Mouse (Mus musculus): ENCODE data around the gene Snrnp25.
A peak's percentile ranks its signal among the peaks of the same experiment; 100 is the strongest.
"Not testable (repeated sequence)": the region's sequence is repeated elsewhere in the genome, so short reads cannot be mapped to it uniquely, and the experiment has no call there.

The Snrnp25 gene

DNA sequence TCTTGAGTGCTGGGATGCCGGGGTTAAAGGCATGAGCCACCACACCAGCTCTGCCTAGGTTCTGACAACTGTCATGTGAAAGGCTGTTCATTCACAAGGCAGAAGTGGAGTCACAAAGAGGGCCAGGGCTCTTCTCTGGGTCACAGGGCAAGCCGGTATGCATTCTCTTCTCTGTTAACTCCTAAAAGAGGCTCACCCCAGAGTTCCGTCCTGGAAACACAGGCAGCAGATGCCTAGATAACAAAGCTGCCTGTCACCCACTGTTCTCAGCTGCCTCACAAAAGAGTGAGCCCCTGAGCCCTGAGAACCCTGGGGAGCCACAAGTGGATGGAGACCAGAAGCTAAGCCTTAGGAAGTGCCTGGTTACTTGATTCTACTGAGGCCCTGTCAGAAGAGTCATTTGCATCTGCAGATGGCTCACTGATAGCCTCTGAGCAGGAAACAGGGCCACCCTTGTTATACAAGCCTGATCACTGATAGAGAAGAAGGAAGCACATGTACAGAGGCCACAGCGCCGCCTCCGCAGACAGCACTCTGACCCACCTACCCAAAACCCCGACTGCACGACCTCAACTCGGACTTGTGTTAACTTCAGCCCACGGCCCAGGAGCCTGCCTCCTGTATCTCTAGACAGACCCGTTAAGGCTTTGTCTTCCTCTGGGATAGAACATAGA, 9.2 kb upstream of the Snrnp25 start:
- no peak for DNase-seq

GRCm38 (mm10) chr11:32196727-32197126, 8.5 kb upstream of the Snrnp25 start:
- DNase-seq: no peak

DNA sequence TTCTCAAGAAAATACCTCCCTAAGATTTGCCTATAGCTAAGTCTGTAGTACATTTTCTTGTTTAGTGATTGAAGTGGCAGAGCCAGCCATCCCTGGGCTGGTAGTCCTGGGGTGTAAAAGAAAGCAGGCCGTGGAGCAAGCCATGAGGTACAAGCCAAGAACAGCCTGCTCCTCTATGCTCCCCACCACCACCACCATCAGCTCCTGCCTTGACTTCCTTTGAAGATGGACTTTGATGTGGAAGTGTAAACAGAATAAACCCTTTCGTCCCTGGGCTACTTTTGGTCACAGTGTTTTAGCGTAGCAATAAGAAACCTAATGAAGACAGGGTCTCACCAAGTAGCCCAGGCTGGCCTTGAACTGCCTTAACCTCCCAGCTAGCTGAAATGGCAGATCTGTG, 7.4 kb upstream of the Snrnp25 start:
- DNase-seq: no peak

GRCm38 (mm10) chr11:32198256-32198955, 6.8 kb upstream of the Snrnp25 start:
- DNase-seq: peak in 1 of 2 experiments; percentile 15

GRCm38 (mm10) chr11:32199230-32199629, 6.0 kb upstream of the Snrnp25 start:
- DNase-seq: peak in 1 of 2 experiments; percentile 13

DNA sequence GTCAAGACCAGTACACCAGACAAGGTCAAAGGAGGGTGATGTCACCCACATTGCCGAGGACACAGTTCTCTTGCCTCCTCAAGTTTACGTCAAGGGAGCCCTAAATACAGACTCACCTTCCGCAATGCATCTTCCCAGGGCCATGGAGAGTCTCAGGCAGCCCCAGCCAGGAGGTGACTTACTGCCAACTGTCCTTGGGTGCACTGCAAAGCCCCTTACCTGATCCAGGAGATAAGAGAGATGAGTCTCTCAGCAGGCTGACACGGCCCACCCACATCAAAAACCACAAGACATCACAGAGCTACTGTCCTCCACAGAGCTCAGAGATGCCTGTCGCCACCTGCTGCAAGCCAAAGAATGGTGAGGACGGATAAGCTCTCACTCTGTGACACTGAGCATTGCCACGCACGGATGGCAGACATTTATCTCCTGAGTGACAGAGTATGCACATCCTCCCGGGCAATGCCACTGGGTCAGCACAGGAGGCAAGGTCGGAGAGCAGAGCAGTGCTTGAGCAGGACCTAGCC, 5.1 kb upstream of the Snrnp25 start, which contains the start of gene Il9r:
Il9r (minus strand) TSS at position 205 of the 527 bp plus-strand sequence.
- peak in 1 of 2 experiments; percentile 19 for DNase-seq

DNA sequence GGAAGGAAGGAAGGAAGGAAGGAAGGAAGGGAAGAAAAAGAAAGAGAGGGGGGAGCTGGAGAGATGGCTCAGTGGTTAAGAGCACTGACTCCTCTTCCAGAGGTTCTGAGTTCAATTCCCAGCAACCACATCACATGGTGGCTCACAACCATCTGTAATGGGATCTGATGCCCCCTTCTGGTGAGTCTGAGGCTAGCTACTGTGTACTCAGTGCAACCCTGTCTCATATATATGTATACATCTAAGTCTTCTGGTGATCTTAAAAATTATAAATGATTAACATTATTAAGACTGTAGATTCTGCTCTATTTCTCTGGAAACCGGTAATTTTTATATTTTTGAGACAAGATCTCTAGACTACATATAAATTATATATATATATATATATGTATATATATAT, 4.2 kb upstream of the Snrnp25 start:
- not testable (repeated sequence) for DNase-seq

- peak in 1 of 2 experiments; percentile 9 for DNase-seq
Observed at GRCm38 (mm10) chr11:32201922-32202685, 3.1 kb upstream of the Snrnp25 start.

DNA sequence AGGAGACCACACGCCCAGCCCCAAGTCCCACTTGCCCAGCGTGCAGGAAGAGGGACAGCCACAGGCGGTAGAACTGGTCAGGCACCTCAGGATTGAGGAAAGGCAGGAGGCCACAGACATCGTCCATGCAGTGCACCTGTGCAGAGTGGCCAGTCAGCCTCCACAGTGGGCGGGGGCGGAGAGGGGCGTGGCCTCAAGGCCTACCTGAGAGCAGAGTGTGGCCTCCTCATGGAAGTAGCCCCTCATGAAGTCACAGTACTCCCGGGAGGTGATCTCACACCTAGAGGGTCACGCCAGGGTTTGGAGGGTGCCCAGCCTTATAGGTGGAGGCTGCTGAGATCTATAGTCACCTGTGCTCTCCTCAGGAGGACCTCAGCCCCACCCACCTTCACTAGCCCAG, 5.4 kb downstream of the Snrnp25 start:
- DNase-seq: no peak

DNA sequence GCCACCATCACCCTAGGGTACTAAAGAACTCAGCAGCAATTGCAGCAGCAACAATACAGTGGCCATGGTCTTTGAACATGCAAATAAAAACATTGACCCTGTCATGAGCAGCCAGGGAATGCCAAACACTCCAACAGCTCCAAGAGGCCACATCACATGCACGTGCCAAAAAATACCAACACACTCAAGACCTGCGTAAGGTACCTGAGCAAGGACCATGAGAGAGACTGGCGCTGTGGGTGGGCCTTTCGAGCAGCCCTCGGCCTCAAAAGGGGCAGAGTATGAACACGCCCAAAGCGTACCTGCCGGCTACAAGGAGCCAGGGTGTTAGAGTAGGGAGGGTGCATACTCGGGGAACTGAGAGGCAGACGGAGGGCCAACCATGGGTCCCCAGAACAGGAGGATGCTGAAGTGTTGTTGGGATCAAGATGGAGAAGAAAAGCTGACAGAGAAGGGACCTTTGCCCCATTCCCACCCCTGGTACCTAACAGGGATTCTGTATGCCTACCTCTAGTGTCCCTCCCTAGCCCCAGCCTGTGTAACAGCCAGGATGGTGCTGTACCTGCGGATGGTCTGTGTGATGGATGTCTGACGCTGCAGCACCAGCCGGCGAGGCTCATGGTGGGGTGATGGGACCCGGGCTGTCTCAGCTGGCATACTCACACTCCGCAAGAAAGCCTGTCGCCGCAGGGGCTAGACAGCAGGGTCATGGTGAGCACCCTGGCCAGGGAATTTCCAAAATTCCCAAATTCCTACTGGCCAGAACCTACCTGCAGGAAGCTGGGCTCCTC, 10.4 kb downstream of the Snrnp25 start:
- DNase-seq: peak in 1 of 2 experiments; percentile 43

GRCm38 (mm10) chr11:32216851-32217250, 11.6 kb downstream of the Snrnp25 start:
- peak; percentile 58 to 77 for DNase-seq

- DNase-seq: no peak
Observed at GRCm38 (mm10) chr11:32218501-32219050, 13.4 kb downstream of the Snrnp25 start.

DNA sequence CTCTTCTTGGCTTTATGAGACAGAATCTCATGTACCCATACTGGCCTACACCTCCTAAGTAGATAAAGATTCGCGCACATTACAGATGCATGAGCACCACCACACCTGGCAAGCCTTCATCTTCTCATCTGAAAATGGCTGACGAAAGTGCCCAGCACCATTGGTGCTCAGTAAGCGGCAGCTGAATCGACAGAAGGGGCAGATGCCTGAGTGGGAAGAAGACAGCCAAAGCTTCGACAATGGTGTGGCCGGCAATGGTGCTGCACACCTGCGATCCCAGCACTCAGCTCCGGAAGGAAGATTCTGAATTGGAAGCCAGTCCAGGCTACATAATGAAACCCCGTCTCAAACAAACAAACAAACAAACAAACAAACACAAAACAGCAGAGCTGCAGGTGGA, 14.1 kb downstream of the Snrnp25 start:
- no peak for DNase-seq

DNA sequence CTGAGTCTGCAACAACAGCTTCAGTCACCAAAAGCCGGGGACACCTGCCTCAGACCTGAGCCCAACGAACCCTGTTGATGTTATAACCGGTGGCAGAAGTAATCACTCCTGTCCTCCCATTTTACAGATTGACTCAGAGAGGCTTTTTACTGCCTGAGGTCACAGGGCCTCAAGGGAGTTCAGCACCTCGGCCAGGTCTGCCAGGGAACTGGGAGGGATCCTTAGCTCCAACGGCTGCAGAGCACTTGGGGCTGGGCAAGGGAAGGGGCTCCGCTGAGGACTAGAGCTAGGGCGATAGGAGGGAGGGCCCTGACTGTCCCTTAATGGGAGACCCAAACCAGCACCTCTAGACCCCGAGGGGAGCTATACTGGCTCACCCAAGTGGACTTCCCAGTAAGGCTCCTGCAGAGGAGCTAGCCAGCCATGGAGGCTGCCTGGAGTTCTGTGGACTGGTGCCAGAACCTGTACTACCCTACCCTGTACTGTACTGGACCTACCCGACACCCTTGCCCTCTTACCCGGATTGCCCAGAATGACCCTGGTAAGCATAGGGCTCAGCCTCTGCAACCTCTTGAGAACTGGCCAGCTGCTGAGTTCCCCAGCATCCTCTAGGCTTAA, 15.5 kb downstream of the Snrnp25 start:
- DNase-seq: no peak

DNA sequence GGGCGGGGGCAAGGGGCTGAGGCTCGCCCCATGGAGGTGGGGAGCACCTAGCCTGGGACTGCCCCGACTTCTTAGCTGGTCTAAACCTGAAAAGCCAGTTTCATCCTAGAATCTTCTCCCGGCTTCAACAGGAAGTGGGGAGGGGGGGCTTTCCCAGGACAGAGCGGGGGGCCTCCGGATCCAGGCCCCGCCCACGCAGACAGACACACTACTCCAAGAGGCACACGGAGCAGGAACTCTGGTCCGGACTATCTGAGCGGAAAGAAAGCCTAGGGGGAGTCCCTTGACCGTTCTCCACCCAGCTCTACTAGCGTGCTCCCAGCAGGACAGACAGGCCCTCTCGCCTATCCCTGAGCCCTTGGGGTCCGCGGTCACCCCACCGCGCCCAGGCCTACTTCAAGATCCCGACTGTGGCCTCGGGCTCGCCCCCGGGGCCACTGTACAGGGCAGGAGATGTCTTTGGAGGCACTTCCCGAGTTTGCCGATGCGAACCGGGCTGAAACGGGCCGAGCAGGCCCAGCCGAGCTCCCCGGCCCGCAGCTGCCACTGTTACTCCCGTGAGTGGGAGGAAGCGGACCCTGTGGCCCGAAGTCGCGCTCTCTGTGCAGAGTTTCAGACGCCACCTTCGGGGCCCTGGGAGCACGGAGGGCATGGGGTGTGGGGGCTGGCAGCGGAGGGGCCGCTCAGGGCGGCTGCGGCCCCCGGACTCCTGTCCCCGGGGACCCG, 16.2 kb downstream of the Snrnp25 start:
- DNase-seq: peak; percentile 80 to 88

DNA sequence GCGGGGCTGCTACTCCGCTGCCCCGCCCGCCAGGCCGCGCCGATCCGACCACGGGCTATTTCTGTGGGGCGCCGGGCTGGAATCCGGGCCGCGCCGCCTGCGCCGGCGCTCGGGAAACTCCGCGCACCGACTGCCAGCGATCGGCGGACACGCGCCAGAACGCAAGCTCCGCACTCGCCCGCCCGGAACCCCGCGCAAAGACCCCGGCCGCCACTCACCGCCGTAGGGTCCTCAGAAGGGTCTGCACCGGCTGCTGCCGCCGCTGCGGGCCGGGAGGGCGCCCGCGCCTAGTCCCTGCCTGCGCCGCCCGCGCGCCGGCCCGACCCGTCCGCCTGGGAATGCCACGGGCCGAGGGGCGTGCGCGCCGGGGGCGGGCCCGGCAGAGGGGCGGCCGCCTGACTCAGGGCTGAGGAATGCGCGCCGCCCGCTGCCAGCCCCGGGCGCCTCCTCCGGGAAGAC, 16.8 kb downstream of the Snrnp25 start, which contains the start of gene Rhbdf1:
Rhbdf1 (minus strand) TSS at position 350 of the 459 bp plus-strand sequence.
- peak; percentile 79 to 89 for DNase-seq

DNA sequence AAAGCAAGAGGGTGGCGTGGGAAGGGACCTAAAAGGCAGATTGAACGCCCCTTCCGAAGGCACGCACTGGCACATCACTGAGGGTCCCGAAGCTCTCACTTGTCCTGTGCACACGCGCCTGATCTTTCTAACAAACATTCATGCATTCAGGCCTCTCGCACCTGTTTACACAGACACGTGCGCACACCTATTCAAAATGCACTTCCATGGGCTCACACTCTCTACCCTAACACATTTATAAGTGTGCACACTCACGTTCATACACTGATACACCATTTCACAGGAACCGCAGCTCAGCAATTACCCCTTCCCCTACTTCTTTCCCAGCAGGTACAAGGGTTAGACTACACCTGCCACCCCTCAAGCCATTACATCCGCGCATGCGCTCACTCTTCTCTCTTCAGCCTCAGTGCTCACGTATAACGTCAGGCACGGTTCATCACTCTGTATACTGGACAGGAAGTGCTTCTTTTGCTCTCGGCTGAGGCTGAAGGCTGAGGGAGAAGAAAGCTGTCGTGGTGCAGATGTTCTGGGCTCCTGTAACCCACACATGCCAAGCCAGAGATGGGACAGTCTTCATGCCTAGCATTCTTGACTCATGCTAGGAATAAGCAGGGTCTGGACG, 17.5 kb downstream of the Snrnp25 start:
- peak; percentile 38 to 44 for DNase-seq

DNA sequence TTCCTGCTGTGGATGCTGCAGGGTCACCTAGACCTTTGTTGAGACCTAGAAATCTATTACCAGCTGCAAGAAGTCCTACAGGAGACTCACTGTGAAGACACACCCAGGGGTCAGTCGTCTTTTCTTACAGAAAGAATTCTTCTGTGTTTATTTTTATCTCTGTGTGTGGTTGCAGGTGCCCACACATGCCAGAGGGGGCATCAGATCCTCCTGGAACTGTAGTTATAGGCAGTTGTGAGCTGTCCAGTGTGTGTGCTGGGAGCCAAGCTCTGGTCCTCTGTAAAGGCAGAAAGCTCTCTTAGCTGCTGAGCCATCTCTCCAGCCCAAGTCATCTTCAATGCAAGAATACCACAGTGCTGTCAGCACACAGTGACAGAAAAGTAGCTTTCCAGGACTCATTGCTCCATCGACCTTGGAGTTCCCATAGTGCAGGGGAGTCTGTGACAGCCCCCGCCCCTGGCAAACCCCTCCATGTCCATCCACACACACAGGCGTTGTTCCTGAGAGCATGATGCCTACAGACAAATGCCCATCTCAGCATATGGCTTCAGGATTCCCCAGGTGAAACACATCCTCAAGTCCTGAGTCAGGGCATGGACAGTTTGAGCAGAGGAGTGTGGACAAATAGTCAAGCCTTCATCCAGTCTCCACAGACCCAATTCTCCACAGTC, 18.2 kb downstream of the Snrnp25 start:
- DNase-seq: no peak

- peak; percentile 91 to 93 for DNase-seq
Observed at GRCm38 (mm10) chr11:32224468-32225139, 19.4 kb downstream of the Snrnp25 start.
